Mouse (Mus musculus) small intestine, adult 2 months (tissue): ENCODE data around the gene Proz.

Source experiments
- CTCF ChIP-seq: fragments of 200-500 bp; IDR thresholded peaks from 2 replicates; pipeline ENCODE4 v1.5.1; 2012; ENCODE audit warnings: low read depth, mild to moderate bottlenecking, control low read depth, inconsistent platforms, low read length, moderate library complexity, mixed read lengths; ENCODE audit not compliant: insufficient replicate concordance, insufficient read length; ENCODE audit errors: extremely low read depth
- POLR2A ChIP-seq: fragments of 200-500 bp; IDR thresholded peaks from 2 replicates; pipeline ENCODE4 v1.6.1; 2012; ENCODE audit warnings: low read depth, mild to moderate bottlenecking, control low read depth, inconsistent platforms, low read length, moderate library complexity

- TF ChIP-seq CTCF: no peak
- no peak for TF ChIP-seq POLR2A
These were observed 47.4 kb downstream of the Proz start for GRCm38 (mm10) chr8:13107990-13108638.
